Mouse (Mus musculus) intestine, embryonic 16.5 days (tissue): ENCODE data around the gene S100pbp. TPM values are rescaled to one million over a fixed set of nuclear protein-coding genes. Genes with fewer than 3 reads are reported as not detected.

Experiments
- ATAC-seq: fragments of 200-750 bp; cut with Nextera tagmentation; 2 replicates; pipeline ENCODE4 v1.8.0; 2017; ENCODE audit warnings: moderate TSS enrichment, moderate library complexity
- H3K27ac ChIP-seq: fragments of 300-500 bp; sonication (generic); 2 replicates; pipeline ENCODE4 v1.5.1; 2014; ENCODE audit warnings: mild to moderate bottlenecking, low read length
- H3K27me3 ChIP-seq: fragments of 300-500 bp; sonication (generic); replicated peaks from 2 replicates; pipeline ENCODE4 v1.6.1; 2014; ENCODE audit warnings: low read length, control low read depth, mixed read lengths; ENCODE audit not compliant: control insufficient read depth, insufficient read depth
- H3K36me3 ChIP-seq: fragments of 300-500 bp; sonication (generic); 2 replicates; pipeline ENCODE4 v1.6.1; 2014; ENCODE audit warnings: low read length, control low read depth; ENCODE audit not compliant: control insufficient read depth, insufficient read depth
- H3K4me1 ChIP-seq: fragments of 300-500 bp; sonication (generic); 2 replicates; pipeline ENCODE4 v1.6.1; 2014; ENCODE audit warnings: low read length, control low read depth, mixed read lengths; ENCODE audit not compliant: control insufficient read depth, insufficient read depth
- H3K4me2 ChIP-seq: fragments of 300-500 bp; sonication (generic); 2 replicates; pipeline ENCODE4 v1.6.1; 2014; ENCODE audit warnings: low read depth, low read length, control low read depth
- H3K4me3 ChIP-seq: fragments of 300-500 bp; sonication (generic); 2 replicates; pipeline ENCODE4 v1.5.1; 2014; ENCODE audit warnings: mild to moderate bottlenecking, low read length
- H3K9ac ChIP-seq: fragments of 300-500 bp; sonication (generic); 2 replicates; pipeline ENCODE4 v1.6.1; 2014; ENCODE audit warnings: low read depth, low read length
- H3K9me3 ChIP-seq: fragments of 300-500 bp; sonication (generic); 2 replicates; pipeline ENCODE4 v1.6.1; 2016; ENCODE audit warnings: low read length, control low read depth; ENCODE audit not compliant: control insufficient read depth
- WGBS: fragments of 180-500 bp; shearing (Covaris S2); extraction: QIAGEN DNeasy Blood & Tissue Kit; methylation state at CpG from one replicate; pipeline ENCODE4 v1.1.7; 2014; 5-methylcytosine and 5-hydroxymethylcytosine counted together
- polyA plus RNA-seq: library from polyadenylated mRNA; unstranded; fragments of >200 nt; fragmentation: Nextera tagmentation; extraction: Ambion mirVana; gene quantifications from 2 replicates; pipeline ENCODE4 v1.2.1, GENCODE M21; 2015

Gene S100pbp
- polyA plus RNA-seq, 1 experiment from 2014 or later, result 10.3 TPM

- 42% methylated on average over 9 of the region's 9 CpGs for WGBS
- no peaks in the 10 kb centered on the region for H3K36me3 ChIP-seq
- H3K9me3 ChIP-seq, result no peaks in the 10 kb centered on the region
- H3K4me1 ChIP-seq, result peaks cover 5% of the 10 kb centered on the region; the same call in 1 of the 2 replicates
- H3K27me3 ChIP-seq, result peaks cover 24% of the 10 kb centered on the region
- H3K4me2 ChIP-seq, result peak overlapping the region; percentile 96
- peak overlapping the region; percentile 74 for H3K9ac ChIP-seq
- no peak for ATAC-seq
- H3K27ac ChIP-seq, result no peak overlapping the region
- H3K4me3 ChIP-seq, result peak overlapping the region; percentile 62
Observed at GRCm38 (mm10) chr4:129136189-129136578, 53.3 kb downstream of the S100pbp start.

- WGBS, result 58% methylated on average over 2 of the region's 2 CpGs
- no peaks in the 10 kb centered on the region for H3K9me3 ChIP-seq
- H3K4me3 ChIP-seq, result no peak overlapping the region
- no peak for ATAC-seq
- H3K4me1 ChIP-seq, result peaks cover 6% of the 10 kb centered on the region
- no peaks in the 10 kb centered on the region for H3K36me3 ChIP-seq
- no peak overlapping the region for H3K9ac ChIP-seq
- H3K27ac ChIP-seq, result no peak overlapping the region
- no peak overlapping the region for H3K4me2 ChIP-seq
- peaks cover 24% of the 10 kb centered on the region for H3K27me3 ChIP-seq
Observed at GRCm38 (mm10) chr4:129135637-129136036, 53.9 kb downstream of the S100pbp start.

GRCm38 (mm10) chr4:129134799-129135585 is 54.5 kb downstream of the S100pbp start:
- H3K36me3 ChIP-seq, result no peaks in the 10 kb centered on the region
- no peak overlapping the region for H3K4me2 ChIP-seq
- no peaks in the 10 kb centered on the region for H3K9me3 ChIP-seq
- WGBS, result 12% methylated on average over 15 of the region's 15 CpGs
- no peak overlapping the region for H3K4me3 ChIP-seq
- peak overlapping the region; percentile 22; the same call in 1 of the 2 replicates for H3K9ac ChIP-seq
- H3K27me3 ChIP-seq, result peaks cover 24% of the 10 kb centered on the region
- H3K4me1 ChIP-seq, result peaks cover 12% of the 10 kb centered on the region
- no peak overlapping the region for H3K27ac ChIP-seq
- ATAC-seq, result 0 out of 2 replicates have a peak, but pooled peaks have one; percentile 22

- Histone ChIP-seq H3K27me3 (peaks cover 7% of the 10 kb centered on the region), H3K36me3 (no peaks in the 10 kb centered on the region), H3K9ac (peak overlapping the region; percentile 46), H3K9me3 (no peaks in the 10 kb centered on the region), H3K27ac (no peak overlapping the region), H3K4me2 (peak overlapping the region; percentile 49), H3K4me1 (peaks cover 16% of the 10 kb centered on the region), H3K4me3 (peak overlapping the region; percentile 25)
- ATAC-seq, result peak; percentile 76
- WGBS, result 2% methylated on average over 17 of the region's 17 CpGs
Observed at GRCm38 (mm10) chr4:129130755-129131303, 58.7 kb downstream of the S100pbp start.

- 3% methylated on average over 8 of the region's 8 CpGs for whole genome bisulfite sequencing
- Histone ChIP-seq H3K27me3 (peaks cover under 1% of the 10 kb centered on the region; the same call in 1 of the 2 replicates), H3K27ac (no peak overlapping the region), H3K36me3 (no peaks in the 10 kb centered on the region), H3K4me2 (peak overlapping the region; percentile 49; the same call in 1 of the 2 replicates), H3K4me3 (peak overlapping the region; percentile 25), H3K4me1 (peaks cover 20% of the 10 kb centered on the region), H3K9ac (peak overlapping the region; percentile 46), H3K9me3 (no peaks in the 10 kb centered on the region)
- peak; percentile 34 for ATAC-seq
Observed at GRCm38 (mm10) chr4:129130149-129130548, 59.4 kb downstream of the S100pbp start.

GRCm38 (mm10) chr4:129129387-129129786 is 60.1 kb downstream of the S100pbp start:
- no peaks in the 10 kb centered on the region for H3K36me3 ChIP-seq
- 48% methylated on average over 9 of the region's 9 CpGs for WGBS
- H3K4me2 ChIP-seq, result no peak overlapping the region
- peaks cover 24% of the 10 kb centered on the region for H3K4me1 ChIP-seq
- H3K27ac ChIP-seq, result no peak overlapping the region
- no peaks in the 10 kb centered on the region; the same call in 1 of the 2 replicates for H3K27me3 ChIP-seq
- no peak overlapping the region for H3K9ac ChIP-seq
- ATAC-seq, result no peak
- no peak overlapping the region for H3K4me3 ChIP-seq
- no peaks in the 10 kb centered on the region for H3K9me3 ChIP-seq

- H3K4me1 ChIP-seq, result peaks cover 24% of the 10 kb centered on the region
- 58% methylated on average over 13 of the region's 13 CpGs for WGBS
- H3K4me3 ChIP-seq, result no peak overlapping the region
- H3K27me3 ChIP-seq, result no peaks in the 10 kb centered on the region; the same call in 1 of the 2 replicates
- no peak for ATAC-seq
- H3K9me3 ChIP-seq, result no peaks in the 10 kb centered on the region
- H3K9ac ChIP-seq, result no peak overlapping the region
- no peak overlapping the region for H3K4me2 ChIP-seq
- H3K27ac ChIP-seq, result no peak overlapping the region
- H3K36me3 ChIP-seq, result no peaks in the 10 kb centered on the region
Observed at GRCm38 (mm10) chr4:129128582-129129338, 60.8 kb downstream of the S100pbp start.

GRCm38 (mm10) chr4:129125736-129126451 is 63.6 kb downstream of the S100pbp start:
- Histone ChIP-seq H3K4me2 (peak overlapping the region; percentile 46), H3K27ac (no peak overlapping the region), H3K36me3 (no peaks in the 10 kb centered on the region), H3K4me3 (peak overlapping the region; percentile 32), H3K4me1 (peaks cover 28% of the 10 kb centered on the region), H3K9me3 (no peaks in the 10 kb centered on the region), H3K9ac (no peak overlapping the region), H3K27me3 (peaks cover 17% of the 10 kb centered on the region)
- 17% methylated on average over 19 of the region's 19 CpGs for WGBS
- ATAC-seq, result 0 out of 2 replicates have a peak, but pooled peaks have one; percentile 32
